Mouse (Mus musculus) heart, adult 2 months (tissue): ENCODE data around the gene Fignl2.

Experiments used
- CTCF ChIP-seq: fragments of 200-600 bp; IDR thresholded peaks from 2 replicates; pipeline ENCODE4 v1.8.1; 2022; ENCODE audit warnings: antibody characterized with exemption, mild to moderate bottlenecking, moderate library complexity
- POLR2A ChIP-seq: fragments of 200-500 bp; IDR thresholded peaks from 2 replicates; pipeline ENCODE4 v1.6.1; 2011; ENCODE audit warnings: mild to moderate bottlenecking, low read depth, low read length, control low read depth; ENCODE audit not compliant: insufficient read depth

DNA sequence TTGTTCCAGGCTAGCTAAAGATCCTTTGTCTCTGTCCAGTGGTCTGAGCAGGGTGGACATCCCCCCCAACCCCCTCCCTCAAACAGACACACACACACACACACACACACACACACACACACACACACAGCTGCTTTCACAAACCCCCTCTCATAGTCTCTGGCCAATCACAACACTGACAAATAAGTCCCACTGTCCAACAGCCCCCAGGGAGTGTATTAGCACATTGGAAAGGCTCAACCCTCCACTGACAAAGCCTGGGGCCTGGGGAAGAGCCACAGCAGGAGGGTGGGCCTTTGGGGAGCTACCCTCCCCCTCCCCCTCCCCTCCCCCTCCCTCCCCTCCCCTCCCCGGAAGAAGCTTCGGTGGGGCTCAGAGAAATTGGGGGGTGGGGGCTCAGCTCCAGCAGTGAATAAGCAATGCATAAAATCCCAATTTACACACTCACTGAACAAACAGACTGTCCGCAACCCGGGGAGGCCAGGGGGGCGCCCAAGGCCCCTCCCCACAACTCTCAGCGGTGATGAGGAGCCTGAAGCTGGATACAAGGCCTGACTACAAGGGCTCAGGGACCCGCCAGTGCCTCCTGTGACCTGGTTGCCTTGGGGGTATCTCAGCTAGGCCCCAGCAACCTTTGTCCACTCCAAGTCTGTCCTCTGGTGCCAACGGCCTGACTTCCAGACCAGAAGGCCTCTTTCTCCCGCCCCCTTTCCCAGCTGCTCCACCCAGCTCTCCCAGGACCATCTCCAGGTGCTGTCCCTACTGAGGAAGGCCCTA is 11.3 kb downstream of the Fignl2 start:
- TF ChIP-seq POLR2A, result no peak
- no peak for TF ChIP-seq CTCF
